Mouse (Mus musculus) cerebellum, postnatal 25 days (tissue): ENCODE results near the gene Pmepa1.

Experiments used
- DNase-seq, 2 experiments: peaks; one replicate each; pipeline ENCODE4 v3.0.0; 2021; ENCODE audit warnings: mixed read lengths in 2 of 2

The Pmepa1 gene

DNA sequence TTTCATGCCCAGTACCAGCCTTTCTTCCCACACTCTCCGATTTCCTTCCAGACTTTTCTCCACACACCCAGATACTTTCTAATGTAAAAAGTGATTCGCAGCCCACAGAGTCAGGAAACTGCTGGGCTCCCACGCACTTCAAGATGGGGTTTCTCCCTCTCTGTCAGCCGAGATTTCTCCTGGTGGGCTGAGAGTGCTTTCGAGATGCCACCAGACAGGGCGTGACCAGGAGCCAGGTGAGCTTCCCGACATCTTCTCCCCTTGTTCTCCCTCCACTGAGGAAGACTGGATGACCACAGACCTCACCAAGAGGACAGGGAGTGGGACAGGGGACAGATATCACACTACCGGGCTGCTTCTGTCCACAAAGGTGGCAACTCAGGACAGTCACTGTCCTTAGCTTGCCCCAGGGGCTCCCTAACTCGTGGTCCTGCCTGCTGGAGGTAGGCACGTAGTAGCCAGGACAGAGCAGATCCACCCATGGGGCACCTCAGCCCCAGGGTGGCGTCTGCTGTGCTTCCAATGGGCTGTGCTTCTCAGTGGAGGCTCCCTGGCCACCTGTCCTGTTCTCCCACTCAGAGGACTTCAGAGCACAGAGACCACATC lies 91.8 kb downstream of the Pmepa1 start:
- DNase-seq = peak in 1 of 2 experiments; percentile 4

DNA sequence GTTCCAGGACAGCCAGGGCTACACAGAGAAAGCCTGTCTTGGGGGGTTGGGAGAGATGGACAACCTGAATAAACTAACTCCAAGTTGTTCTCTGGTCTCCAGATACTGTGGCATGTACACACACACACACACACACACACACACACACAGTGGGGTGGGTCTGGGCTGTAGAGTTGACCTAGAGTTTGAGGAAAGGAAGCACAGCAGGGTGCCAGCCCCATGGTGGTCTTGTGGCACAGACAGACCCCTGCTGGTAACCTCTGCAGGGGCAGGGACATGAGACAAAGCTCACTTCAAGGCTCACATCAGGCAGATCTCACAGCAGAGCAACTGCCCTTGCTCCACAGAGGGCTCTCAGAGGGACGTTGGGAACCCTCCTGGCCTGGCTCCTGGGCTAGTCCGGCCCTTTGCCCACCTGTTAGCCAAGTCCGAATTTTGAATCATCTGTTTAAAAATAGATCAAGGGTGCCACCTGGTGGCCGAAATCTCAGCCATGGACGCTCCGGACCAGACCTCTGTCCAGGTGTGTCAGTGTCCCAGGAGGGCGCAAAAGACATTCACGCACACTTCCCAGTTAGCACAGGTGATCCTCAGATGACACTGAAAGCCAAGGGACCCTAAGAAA lies 92.4 kb downstream of the Pmepa1 start:
- peak; percentile 58 to 77 for DNase-seq

DNA sequence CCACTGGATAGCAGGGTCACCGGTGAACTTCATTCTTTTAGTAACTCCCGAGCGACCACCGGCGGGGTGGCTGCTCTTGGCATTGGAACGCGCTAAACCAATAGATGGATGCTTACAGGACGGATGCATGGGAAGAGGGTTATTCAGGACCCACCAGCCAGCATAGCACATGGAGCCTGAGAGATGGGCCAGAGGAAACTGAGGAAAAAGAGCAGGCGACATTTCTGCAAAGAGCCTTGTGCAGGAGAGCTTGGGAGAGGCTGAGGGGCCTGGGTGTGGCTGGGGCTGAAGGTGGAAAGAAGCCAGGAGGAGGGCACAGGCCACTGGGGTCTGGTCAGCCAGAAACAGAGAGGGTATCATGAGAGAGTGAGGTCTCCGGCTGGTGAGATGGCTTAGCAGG lies 93.0 kb downstream of the Pmepa1 start:
- DNase-seq = no peak

DNA sequence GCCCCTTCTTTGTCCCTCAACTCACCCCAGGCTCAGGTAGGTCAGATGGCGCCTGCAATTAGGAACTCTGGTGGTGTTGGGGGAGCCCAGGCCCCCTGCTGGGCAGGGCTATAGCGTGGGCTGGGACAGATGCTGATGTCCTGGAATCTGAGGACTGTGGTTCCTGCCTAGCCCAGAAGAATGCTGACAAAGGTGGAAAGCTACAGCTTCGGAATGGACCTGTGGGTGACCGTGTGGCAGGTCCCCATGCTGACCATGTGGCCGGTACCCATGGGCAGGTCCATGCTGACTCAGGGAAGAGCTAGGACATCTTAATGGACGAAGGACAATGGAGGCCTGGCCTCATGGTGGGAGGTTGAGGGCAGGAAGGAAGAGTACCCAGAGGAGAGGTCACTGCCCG lies 93.5 kb downstream of the Pmepa1 start:
- DNase-seq = no peak

DNA sequence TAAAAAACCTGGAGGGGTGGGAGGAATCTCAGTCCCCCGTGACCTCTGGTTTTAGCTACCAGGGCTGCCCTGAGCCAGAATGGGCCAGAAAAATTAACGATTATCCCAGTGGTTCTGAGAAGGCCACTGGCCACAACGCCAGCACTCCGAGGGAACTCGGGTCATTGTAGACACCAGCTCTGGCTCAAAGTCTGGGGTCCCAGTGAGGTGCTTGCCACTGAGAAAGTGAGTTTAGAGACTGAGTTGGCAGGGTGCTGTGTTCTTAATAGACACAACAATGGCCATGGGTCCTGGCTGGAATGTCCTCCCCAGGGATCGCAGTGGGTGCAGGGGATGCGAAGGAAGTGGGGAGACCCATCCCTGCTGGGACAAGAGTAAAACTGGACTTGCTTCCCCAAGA lies 94.4 kb downstream of the Pmepa1 start:
- DNase-seq = no peak

DNA sequence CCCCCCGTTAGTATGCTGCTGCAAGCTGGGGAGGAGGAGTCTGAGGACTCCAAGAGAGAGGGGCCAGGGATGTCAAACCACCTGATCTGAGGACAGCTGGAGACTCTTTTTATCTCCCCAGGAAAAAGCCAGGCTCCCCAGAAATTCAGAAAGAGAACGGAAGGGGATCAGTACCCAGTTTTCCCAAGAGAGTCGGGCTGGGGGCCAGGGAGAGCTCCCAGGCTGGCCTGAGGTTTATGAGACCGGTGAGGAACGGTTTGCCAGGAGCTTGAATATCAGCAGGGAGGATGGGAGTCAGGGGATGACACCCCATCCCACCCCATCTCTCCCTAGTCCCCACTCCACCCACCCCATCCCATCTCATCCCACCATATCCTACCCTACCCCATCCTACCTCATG lies 94.8 kb downstream of the Pmepa1 start:
- no peak for DNase-seq

DNA sequence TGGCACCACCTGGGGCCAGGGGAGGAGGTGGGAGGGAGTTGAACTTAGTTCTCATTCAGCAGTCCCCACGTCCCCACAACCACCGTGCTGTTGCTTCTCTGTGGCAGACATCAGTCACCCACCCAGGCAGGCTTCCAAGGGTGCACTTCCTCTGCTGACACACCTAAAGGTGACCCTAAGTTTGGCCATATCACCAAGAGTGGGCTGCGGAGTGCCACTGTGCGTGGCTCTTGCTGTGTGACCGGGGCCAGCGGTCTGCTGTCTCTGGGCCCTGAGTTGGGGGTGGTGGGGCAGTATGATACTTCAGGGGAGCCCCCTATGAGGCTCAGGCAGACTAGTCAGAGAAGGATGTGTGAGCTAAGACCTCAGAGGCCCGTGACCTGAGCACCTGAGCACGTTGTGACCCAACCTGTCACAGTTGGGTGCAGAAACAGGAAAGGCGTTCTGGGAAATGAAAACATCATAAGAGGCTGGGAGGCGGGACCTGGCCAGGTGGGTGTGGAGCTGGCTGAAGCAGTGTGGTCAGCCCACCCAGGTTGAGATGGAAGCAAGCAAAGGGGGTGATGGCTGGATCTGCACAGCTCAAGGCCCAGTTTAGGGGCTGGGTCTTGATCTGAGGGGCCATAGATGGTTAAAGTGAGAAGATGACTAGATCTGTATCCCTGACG lies 95.5 kb downstream of the Pmepa1 start:
- DNase-seq = peak in 1 of 2 experiments; percentile 0

DNA sequence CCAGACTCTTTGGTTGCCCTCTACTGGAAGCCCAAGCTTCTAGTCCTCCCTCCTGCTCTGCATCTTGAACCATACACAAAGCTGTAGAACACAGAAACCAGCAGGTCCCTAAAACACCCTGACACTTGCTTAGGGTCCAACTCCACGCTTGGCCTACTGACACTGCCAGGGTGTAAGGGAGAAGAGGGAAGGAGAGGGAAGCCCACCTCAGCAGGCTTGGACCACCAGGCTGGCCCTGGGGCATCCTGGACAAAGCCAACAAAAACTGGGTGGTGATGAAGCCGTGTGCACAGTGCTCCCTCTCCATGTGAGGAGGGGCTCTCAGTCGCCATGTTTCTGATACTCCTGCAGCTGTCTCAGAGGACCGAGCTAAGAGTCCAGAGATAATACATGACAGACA lies 96.3 kb downstream of the Pmepa1 start:
- no peak for DNase-seq

DNA sequence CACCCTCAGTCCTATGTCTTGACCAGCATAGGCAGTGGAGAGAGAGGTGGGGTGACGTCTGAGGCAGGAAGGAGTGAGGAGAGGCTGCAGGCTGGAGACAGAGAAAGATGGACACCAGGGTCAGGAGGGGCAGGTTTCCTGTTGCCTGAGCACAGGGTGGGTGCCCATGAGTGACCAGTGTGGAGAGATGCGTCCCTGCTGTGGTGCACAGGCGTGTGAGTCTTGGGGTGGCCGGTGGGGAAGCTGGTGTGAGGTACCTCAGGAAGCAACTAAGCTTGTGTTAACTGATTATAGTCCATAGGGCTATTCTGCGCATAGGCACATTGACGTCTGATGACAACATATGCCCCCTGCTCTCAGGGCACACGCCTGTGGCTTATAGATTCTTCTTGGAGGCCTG lies 97.3 kb downstream of the Pmepa1 start:
- DNase-seq = peak in 1 of 2 experiments; percentile 1

DNA sequence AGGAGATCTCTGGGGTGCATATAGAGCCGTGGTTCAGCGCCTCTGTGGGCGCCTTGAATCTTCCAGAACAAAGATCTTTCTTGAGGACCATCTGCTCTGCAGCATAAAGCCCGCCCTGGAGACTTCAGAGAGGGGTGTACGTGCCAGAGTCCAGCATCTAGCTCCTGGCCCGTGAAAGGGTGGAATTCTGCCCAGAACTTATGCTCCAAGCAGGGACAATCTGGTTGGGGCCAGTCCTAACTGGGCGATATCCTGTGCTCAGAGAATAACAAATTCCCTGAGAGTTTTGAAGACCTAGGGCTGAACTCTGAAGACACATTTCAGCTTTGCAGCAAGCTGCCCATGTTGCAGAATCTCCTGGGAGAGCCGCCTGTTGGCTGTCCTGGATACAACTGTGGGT lies 98.4 kb downstream of the Pmepa1 start:
- DNase-seq = no peak

DNA sequence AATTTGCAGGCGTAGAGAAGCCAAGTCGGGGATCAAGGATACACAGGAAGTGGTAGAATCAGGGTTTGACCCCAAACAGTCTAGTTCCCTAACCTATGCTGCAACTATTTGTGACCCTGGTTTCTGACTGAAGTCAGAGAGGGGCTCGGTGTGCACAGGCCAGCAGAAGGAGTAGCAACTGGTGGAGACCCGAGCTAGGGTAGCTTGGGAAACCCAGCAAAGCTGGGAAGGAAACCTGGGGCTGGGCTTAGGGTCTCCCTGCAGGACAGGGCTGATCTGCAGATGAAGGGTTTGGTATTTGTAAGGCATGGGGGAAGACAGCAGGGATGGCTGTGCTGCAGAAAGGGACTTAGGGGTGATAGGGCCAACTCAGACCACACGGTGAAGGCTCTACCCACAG lies 98.9 kb downstream of the Pmepa1 start:
- no peak for DNase-seq

DNA sequence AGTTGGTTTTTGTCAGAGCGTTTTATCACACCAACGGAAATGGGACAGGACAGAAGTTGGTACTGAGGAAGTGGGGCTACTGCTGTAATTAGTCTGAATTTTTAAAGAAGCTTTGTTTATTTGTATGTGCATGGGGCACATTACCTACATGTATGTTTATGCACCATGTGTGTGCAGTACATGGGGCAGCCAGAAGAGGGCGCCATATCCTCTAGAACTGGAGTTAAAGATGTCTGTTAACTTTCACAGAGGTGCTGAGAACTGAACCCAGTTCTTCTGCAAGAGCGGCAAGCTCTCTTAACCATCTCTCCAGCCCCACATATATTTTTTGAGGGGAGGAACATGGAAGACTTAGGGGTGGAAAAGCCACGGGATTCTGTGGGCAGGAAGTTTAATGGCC lies 100.6 kb downstream of the Pmepa1 start:
- no peak for DNase-seq

DNA sequence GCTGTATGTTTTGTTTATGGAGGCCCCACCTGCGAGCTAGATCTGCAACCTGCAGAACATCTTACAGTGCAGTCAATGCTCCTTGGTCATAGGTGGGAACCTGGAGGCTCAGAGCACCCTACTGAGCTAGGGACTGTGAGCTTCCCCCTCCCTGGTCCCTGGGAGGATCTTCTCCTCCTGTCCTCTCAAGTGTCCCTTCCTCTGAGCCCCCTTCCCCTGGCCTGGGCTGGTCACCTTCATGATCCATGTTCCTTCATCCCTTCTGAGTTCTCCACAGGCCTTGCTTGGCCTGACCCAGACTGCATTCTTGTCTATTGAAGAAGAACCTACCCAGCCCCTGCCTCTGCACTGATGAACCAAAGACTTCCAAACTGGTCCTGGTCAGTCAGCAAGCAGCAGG lies 101.8 kb downstream of the Pmepa1 start:
- no peak for DNase-seq
